Mouse (Mus musculus) midbrain, embryonic 16.5 days (tissue): Measurements from ENCODE around the gene Arhgap23. TPM values are rescaled to one million over a fixed set of nuclear protein-coding genes. Genes with fewer than 3 reads are reported as not detected.
A peak's percentile ranks its signal among the peaks of the same experiment; 100 is the strongest.

Experiments
- ATAC-seq: fragments of 200-750 bp; cut with Nextera tagmentation; 2 replicates; pipeline ENCODE4 v1.8.0; 2017; ENCODE audit warnings: moderate TSS enrichment
- H3K27ac ChIP-seq: fragments of 300-500 bp; sonication (generic); 2 replicates; pipeline ENCODE4 v1.5.1; 2014; ENCODE audit warnings: mild to moderate bottlenecking, low read length, mixed read lengths
- H3K27me3 ChIP-seq: fragments of 300-500 bp; sonication (generic); 2 replicates; pipeline ENCODE4 v1.6.1; 2014; ENCODE audit warnings: low read depth, low read length, mixed read lengths; ENCODE audit not compliant: control insufficient read depth, insufficient read depth
- H3K36me3 ChIP-seq: fragments of 300-500 bp; sonication (generic); 2 replicates; pipeline ENCODE4 v1.6.1; 2014; ENCODE audit warnings: mild to moderate bottlenecking, low read length, moderate library complexity, mixed read lengths; ENCODE audit not compliant: control insufficient read depth, insufficient read depth
- H3K4me1 ChIP-seq: fragments of 300-500 bp; sonication (generic); 2 replicates; pipeline ENCODE4 v1.6.1; 2014; ENCODE audit warnings: mild to moderate bottlenecking, low read length, mixed read lengths; ENCODE audit not compliant: control insufficient read depth, insufficient read depth
- H3K4me2 ChIP-seq: fragments of 300-500 bp; sonication (generic); 2 replicates; pipeline ENCODE4 v1.6.1; 2014; ENCODE audit warnings: mild to moderate bottlenecking, low read length, mixed read lengths
- H3K4me3 ChIP-seq: fragments of 300-500 bp; sonication (generic); 2 replicates; pipeline ENCODE4 v1.5.1; 2014; ENCODE audit warnings: low read depth, mild to moderate bottlenecking, low read length, moderate library complexity, mixed read lengths
- H3K9ac ChIP-seq: fragments of 300-500 bp; sonication (generic); 2 replicates; pipeline ENCODE4 v1.6.1; 2014; ENCODE audit warnings: low read depth, low read length, mixed read lengths
- H3K9me3 ChIP-seq: fragments of 300-500 bp; sonication (generic); replicated peaks from 2 replicates; pipeline ENCODE4 v1.6.1; 2014; ENCODE audit warnings: mild to moderate bottlenecking, low read length, mixed read lengths; ENCODE audit not compliant: control insufficient read depth, poor library complexity, severe bottlenecking
- WGBS: fragments of 180-500 bp; shearing (Covaris S2); extraction: QIAGEN DNeasy Blood & Tissue Kit; methylation state at CpG from one replicate; pipeline ENCODE4 v1.1.7; 2014; 5-methylcytosine and 5-hydroxymethylcytosine counted together
- polyA plus RNA-seq: library from polyadenylated mRNA; unstranded; fragments of >200 nt; fragmentation: Nextera tagmentation; extraction: Ambion mirVana; gene quantifications from 2 replicates; pipeline ENCODE4 v1.2.1, GENCODE M21; 2015

The Arhgap23 gene
- polyA plus RNA-seq, 1 experiment from 2014 or later = 8.6 TPM

DNA sequence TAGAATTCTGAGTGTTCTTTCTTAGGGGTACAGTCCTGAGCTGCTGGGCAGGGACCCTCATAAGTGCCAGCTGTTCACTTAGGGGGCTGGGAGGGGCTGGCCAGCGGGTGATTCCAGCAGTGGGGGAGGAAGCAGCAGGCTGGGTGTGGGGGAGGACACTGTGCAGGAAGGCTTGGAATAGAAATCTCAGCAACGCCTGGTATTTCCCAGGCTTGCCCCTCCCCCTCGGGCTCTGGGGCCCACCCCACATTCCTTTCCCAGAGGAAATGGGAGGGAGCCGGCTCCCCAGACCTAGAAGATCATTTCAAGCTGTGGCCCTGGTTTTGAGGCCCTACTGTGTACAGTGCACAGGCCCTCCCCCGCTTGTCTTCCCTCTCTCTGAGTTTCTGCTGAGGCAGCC is 22.4 kb downstream of the Arhgap23 start:
- H3K4me3 ChIP-seq = no peak overlapping the region
- H3K36me3 ChIP-seq = no peaks in the 10 kb centered on the region
- no peak for ATAC-seq
- H3K27me3 ChIP-seq = peaks cover 17% of the 10 kb centered on the region
- H3K4me1 ChIP-seq = peaks cover 26% of the 10 kb centered on the region
- no peak overlapping the region for H3K9ac ChIP-seq
- H3K9me3 ChIP-seq = no peaks in the 10 kb centered on the region
- no peak overlapping the region for H3K27ac ChIP-seq
- no peak overlapping the region for H3K4me2 ChIP-seq
- WGBS = 16% methylated on average over 5 of the region's 5 CpGs

DNA sequence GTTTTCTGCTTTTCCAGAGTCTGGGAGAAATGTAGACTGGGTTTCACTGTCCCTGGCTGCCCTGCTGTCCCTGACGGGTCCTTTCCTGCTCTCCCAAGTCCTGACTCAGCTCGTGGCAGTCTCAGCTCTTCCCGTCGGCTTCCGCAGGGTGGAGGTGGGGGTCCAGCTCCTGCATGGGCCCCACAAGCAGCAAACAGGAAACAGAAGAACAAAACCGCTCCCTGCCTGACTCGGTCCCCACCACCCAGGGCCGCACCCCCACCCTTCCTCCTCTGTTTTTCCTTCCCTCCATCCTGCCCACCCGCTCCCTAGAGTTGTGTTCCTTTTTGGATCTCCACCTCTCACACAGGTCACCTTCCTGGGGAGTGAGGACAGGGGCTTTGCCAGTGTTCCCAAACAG is 23.5 kb downstream of the Arhgap23 start:
- WGBS = 58% methylated on average over 9 of the region's 9 CpGs
- H3K27me3 ChIP-seq = peaks cover 17% of the 10 kb centered on the region
- no peaks in the 10 kb centered on the region for H3K36me3 ChIP-seq
- no peak overlapping the region for H3K9ac ChIP-seq
- H3K27ac ChIP-seq = no peak overlapping the region
- no peaks in the 10 kb centered on the region for H3K9me3 ChIP-seq
- H3K4me1 ChIP-seq = peaks cover 26% of the 10 kb centered on the region
- no peak overlapping the region for H3K4me2 ChIP-seq
- no peak for ATAC-seq
- H3K4me3 ChIP-seq = no peak overlapping the region

DNA sequence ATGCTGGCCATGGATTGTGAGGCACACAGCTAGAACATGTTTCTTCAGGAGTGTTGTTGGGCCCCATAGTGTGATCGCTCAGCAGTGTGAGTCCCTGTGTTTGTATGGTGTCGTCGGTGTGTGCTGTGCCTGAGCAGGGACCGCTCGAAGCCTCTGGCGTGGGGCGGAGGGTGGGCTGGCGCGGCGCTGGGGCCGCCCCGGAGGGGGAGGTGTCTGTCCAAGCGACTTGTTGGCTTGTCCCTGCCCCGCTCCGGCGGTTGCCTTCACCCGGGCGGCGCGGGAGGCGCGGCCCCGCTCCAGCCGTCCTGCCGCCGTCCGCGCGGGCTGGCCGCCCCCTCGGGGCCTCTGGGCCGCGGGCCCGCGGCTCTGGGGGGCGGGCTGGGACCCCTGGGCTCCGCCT is 24.6 kb downstream of the Arhgap23 start:
- peak overlapping the region; percentile 42; the same call in 1 of the 2 replicates for H3K9ac ChIP-seq
- peak overlapping the region; percentile 48 for H3K4me2 ChIP-seq
- no peaks in the 10 kb centered on the region for H3K36me3 ChIP-seq
- peaks cover 17% of the 10 kb centered on the region for H3K27me3 ChIP-seq
- no peaks in the 10 kb centered on the region for H3K9me3 ChIP-seq
- no peak for ATAC-seq
- H3K27ac ChIP-seq = no peak overlapping the region
- WGBS = 4% methylated on average over 35 of the region's 37 CpGs
- peaks cover 23% of the 10 kb centered on the region for H3K4me1 ChIP-seq
- H3K4me3 ChIP-seq = peak overlapping the region; percentile 31

DNA sequence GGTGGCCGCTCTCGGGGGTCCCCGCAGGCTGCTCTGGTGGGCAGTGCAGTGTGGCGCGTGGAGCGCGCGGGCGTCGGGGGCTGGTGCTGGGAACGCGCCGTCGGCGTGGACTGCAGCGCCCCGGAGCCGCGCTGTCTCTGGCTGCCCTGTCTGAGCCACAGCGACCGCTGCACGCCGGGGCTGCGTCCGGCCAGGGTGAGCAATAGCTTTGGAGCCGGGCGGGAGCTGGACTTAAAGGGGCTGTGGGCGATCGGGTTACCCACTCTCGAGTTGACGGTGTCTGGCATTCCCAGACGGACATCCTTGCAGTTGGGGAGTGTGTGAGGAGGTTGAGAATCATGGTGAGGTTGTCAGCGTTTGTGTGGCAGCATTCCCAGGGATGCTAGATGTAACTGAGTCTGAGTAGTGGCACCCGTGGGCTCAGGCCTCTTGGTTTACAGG is 25.1 kb downstream of the Arhgap23 start:
- H3K9ac ChIP-seq = peak overlapping the region; percentile 42; the same call in 1 of the 2 replicates
- no peaks in the 10 kb centered on the region for H3K9me3 ChIP-seq
- H3K4me3 ChIP-seq = peak overlapping the region; percentile 31
- peak overlapping the region; percentile 48 for H3K4me2 ChIP-seq
- no peaks in the 10 kb centered on the region for H3K36me3 ChIP-seq
- peaks cover 17% of the 10 kb centered on the region for H3K27me3 ChIP-seq
- whole genome bisulfite sequencing = 4% methylated on average over 29 of the region's 34 CpGs
- no peak for ATAC-seq
- H3K4me1 ChIP-seq = peaks cover 20% of the 10 kb centered on the region
- H3K27ac ChIP-seq = no peak overlapping the region

DNA sequence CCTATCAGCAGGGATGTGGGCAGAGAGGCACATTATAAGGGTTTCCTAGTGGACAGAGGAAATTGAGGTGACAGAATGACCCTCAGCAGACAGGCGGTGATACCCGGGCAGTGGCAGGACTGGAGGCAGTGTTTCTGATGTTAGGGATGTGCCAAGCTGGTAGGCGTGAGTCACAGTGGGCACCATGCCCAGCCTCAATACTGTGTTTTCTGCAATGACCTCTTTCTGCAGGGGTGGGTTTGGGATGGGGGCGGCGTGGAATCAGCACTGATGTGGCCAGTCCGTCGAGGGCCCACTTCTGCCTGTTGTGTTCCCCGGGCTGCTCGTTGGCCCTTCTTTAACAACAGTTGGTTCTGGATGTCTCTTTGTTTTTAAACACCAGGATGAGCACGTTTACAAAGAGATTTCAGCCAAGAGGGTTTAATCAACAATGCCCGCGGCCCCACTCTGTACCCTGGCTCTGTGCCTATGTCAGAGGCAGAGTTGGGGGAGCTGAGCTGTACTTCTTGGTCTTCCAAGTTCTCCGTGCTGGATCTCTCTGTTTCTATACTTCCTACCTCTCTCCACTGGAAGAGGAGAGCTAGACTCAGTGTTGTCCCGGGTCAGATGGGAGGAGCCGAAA is 25.8 kb downstream of the Arhgap23 start:
- Histone ChIP-seq H3K27ac (no peak overlapping the region), H3K9me3 (no peaks in the 10 kb centered on the region), H3K9ac (no peak overlapping the region), H3K4me3 (no peak overlapping the region), H3K4me1 (peaks cover 20% of the 10 kb centered on the region), H3K27me3 (peaks cover 17% of the 10 kb centered on the region), H3K4me2 (peak overlapping the region; percentile 14; the same call in 1 of the 2 replicates), H3K36me3 (no peaks in the 10 kb centered on the region)
- ATAC-seq = no peak
- WGBS = 50% methylated on average over 15 of the region's 15 CpGs

DNA sequence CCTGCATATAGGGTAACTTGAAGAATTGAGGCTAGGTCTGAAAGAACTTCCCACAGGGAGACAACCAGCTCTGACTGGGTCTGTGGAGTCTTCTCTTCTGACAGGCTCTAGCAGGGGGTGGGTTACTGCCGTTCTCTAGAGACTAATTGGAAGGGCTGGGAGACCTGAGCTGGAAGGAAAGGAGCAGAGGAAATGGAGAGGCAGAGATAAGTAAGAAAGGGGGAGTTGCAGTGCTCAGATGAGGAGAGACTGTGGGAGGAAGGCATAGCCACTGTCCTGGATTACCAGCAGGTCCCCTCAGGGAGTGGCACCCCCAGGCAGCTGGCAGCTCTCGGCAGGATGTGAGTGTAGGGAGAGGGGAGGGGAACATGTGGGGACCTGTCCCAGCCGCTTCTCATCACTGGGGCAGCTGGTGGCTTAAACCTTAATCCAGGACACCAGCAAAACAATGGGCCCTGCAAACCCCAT is 26.4 kb downstream of the Arhgap23 start:
- no peak overlapping the region for H3K9ac ChIP-seq
- H3K4me2 ChIP-seq = peak overlapping the region; percentile 16
- WGBS = 6% methylated on average over 3 of the region's 3 CpGs

DNA sequence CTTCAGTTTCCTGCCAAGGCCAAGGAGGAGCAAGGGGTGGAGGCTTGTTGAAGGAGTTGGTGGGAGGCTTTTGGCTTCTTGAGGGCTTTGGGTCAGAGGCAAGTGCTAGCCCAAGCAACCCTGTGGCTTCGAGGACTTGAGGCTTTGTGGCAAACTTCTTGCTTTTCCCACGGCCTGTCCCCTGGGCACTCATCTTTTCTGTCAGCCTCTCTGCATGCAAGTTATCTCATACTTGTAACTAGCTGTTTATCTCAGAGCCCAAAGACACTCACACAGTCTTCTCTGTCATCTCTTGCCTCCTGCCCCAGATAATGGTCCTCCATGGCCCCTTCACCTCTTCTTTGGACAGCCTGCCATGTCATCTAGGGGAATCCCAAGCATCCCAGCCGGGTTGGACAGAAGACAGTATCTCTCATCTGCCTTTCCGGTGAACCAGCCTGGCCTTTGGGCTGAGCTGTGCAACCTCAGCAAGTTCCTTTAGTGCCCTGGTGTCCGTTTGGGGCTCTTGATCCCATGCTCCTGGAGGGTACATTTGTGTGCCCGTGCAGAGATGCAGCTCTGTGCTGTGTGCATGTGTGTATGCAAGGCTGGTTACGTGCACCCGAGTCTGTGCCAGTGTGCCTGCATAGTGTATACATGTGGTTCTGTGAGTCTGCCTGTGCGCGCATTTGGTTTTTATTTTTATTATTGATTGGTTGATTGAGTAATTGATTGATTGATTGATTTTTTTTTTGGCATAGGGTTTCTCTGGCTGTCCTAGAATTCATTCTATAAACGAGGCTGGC is 27.8 kb downstream of the Arhgap23 start:
- ATAC-seq = no peak
- Histone ChIP-seq H3K27ac (no peak overlapping the region), H3K4me3 (no peak overlapping the region), H3K9me3 (no peaks in the 10 kb centered on the region), H3K36me3 (no peaks in the 10 kb centered on the region), H3K4me1 (peaks cover 20% of the 10 kb centered on the region), H3K27me3 (peaks cover 17% of the 10 kb centered on the region), H3K4me2 (no peak overlapping the region), H3K9ac (no peak overlapping the region)
- WGBS = 85% methylated on average over 11 of the region's 11 CpGs

More for the DNA sequence above, 26.4 kb downstream of the Arhgap23 start:
- no peak for ATAC-seq
- H3K9me3 ChIP-seq = no peaks in the 10 kb centered on the region
- H3K27me3 ChIP-seq = peaks cover 17% of the 10 kb centered on the region
- no peak overlapping the region for H3K4me3 ChIP-seq
- no peak overlapping the region for H3K27ac ChIP-seq
- no peaks in the 10 kb centered on the region for H3K36me3 ChIP-seq
- peaks cover 20% of the 10 kb centered on the region for H3K4me1 ChIP-seq

DNA sequence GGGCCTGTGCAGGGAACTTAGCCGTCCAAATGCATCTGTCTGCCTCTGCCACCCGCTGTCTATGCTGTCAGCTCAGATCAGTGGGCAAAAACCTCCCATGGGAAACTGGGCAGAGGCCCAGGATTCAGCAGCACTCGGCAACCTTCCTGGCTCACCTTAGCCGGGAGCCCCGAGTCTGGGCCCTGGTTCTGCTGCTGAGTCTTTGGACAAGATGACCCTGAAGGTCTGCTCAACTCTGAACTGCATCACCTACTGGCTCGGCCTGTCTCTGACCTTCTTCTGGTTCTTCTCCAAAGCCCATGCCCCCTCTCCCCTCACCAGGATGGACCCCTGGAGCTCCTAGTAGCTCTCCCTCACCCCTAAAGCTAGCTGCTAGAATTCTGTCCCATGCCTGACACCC is 30.3 kb downstream of the Arhgap23 start:
- ATAC-seq = no peak
- Histone ChIP-seq H3K4me3 (no peak overlapping the region), H3K4me1 (peaks cover 21% of the 10 kb centered on the region), H3K27ac (no peak overlapping the region), H3K36me3 (0 out of 2 replicates have a peak, but pooled peaks cover 2% of the 10 kb centered on the region), H3K4me2 (no peak overlapping the region), H3K27me3 (peaks cover 3% of the 10 kb centered on the region; the same call in 1 of the 2 replicates), H3K9ac (no peak overlapping the region), H3K9me3 (no peaks in the 10 kb centered on the region)
- 75% methylated on average over 6 of the region's 6 CpGs for WGBS

DNA sequence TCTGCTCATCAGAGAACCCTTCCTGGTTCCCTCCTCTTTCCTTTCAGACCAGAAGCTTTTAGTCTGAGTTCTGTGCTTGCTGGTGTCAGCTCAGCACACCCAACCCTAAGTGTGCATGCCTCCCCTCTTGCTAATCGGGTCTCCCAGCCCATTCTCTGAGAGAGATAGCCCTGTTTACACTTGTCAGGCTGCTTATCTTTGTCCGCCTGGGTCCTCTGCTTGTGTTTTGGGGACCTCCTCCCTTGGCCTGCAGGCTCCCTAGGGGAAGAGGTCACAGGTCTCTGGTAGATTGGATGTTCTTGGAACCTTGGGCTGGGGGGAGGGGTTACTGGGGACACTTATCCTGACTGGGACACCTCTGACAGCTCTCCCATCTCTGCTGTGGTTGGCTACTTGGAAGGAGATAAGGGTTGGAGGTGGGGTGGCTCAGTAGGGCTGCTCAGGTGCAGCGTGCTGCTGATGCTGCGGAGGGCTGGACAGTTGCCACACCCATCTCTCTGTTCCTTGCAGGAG is 30.7 kb downstream of the Arhgap23 start:
- no peak overlapping the region for H3K27ac ChIP-seq
- no peak overlapping the region for H3K4me2 ChIP-seq
- peaks cover 3% of the 10 kb centered on the region; the same call in 1 of the 2 replicates for H3K27me3 ChIP-seq
- 0 out of 2 replicates have a peak, but pooled peaks cover 2% of the 10 kb centered on the region for H3K36me3 ChIP-seq
- H3K9ac ChIP-seq = no peak overlapping the region
- H3K9me3 ChIP-seq = no peaks in the 10 kb centered on the region
- H3K4me1 ChIP-seq = peaks cover 25% of the 10 kb centered on the region
- no peak overlapping the region for H3K4me3 ChIP-seq
- WGBS = 67% methylated on average over 4 of the region's 4 CpGs
- no peak for ATAC-seq
